8 mouse cellular contexts compared by ENCODE assay signal in the genomic region with DNA sequence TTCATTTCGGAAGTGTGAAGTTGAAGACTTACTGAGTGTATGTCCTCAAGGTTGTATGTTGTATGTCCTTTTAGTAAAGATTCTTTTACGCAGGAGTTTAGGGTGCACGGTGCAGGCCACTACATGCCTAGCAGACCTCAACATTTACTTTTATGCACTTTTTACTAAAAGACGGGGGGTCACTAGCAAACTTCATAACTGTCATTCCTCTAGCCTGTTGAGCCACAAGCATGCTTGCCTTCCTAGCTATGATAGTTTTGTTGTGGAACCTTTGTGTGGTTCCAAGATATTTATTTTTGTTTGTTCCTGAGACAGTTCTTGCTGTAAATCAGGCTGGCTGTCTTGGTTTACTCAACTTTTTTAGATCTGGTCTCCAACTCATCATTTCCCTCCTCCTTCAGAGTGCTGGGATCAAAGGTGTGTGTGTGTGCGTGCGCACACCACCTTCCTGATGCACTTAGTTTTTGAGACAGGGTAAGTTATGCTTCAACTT. TPM values are rescaled to one million over a fixed set of nuclear protein-coding genes. Genes with fewer than 3 reads are reported as not detected.
DNase-seq lines count a peak whose midpoint lies in the region; ATAC-seq and TF ChIP-seq lines count a peak whose summit lies in the region.

No protein-coding gene starts in this region.

- no peaks in the 10 kb centered on the region for H3K27me3 ChIP-seq in testis, adult 2 months (ENCODE audit: control insufficient read depth, insufficient read depth, low read length)
- no peaks in the 10 kb centered on the region for H3K27me3 ChIP-seq in forebrain, embryonic 13.5 days
- H3K27me3 ChIP-seq in limb, embryonic 10.5 days (ENCODE audit: low read depth, poor library complexity, severe bottlenecking) = no peaks in the 10 kb centered on the region
- H3K27me3 ChIP-seq in stomach, embryonic 14.5 days (ENCODE audit: control insufficient read depth, insufficient read depth, low read length) = no peaks in the 10 kb centered on the region

- H3K27ac ChIP-seq in testis, adult 2 months (ENCODE audit: control insufficient read depth, insufficient read depth, low read depth, low read length) = no peak overlapping the region; the same call in 1 of the 2 replicates
- H3K27ac ChIP-seq in forebrain, embryonic 13.5 days = no peak overlapping the region
- peak overlapping the region; percentile 98 for H3K27ac ChIP-seq in limb, embryonic 10.5 days
- peak overlapping the region; percentile 99 for H3K27ac ChIP-seq in stomach, embryonic 14.5 days (ENCODE audit: low read length)

- 1% methylated on average over 6 of the region's 6 CpGs for WGBS in forebrain, embryonic 13.5 days
- 1% methylated on average over 6 of the region's 6 CpGs for WGBS in limb, embryonic 10.5 days
- WGBS in stomach, embryonic 14.5 days = 0% methylated on average over 6 of the region's 6 CpGs

- no peak for TF ChIP-seq POLR2A in testis, adult 2 months (IDR thresholded peaks at IDR 0.05; ENCODE audit: control insufficient read depth, low read depth, low read length)

- intact Hi-C loops in left cerebral cortex, postnatal 14 days (cut with DNase I) = no loop called here

- H3K36me3 ChIP-seq in testis, adult 2 months (ENCODE audit: control insufficient read depth, insufficient read depth, low read length) = peaks cover 7% of the 10 kb centered on the region
- peaks cover 26% of the 10 kb centered on the region for H3K36me3 ChIP-seq in forebrain, embryonic 13.5 days (ENCODE audit: poor library complexity, severe bottlenecking)
- peaks cover 45% of the 10 kb centered on the region for H3K36me3 ChIP-seq in limb, embryonic 10.5 days
- peaks cover 20% of the 10 kb centered on the region for H3K36me3 ChIP-seq in stomach, embryonic 14.5 days (ENCODE audit: control insufficient read depth, insufficient read depth, low read length)

- peak overlapping the region; percentile 100 for H3K4me3 ChIP-seq in testis, adult 2 months (ENCODE audit: control insufficient read depth, low read depth, low read length)
- peak overlapping the region; percentile 73 for H3K4me3 ChIP-seq in forebrain, embryonic 13.5 days
- peak overlapping the region; percentile 83 for H3K4me3 ChIP-seq in limb, embryonic 10.5 days
- H3K4me3 ChIP-seq in stomach, embryonic 14.5 days (ENCODE audit: low read depth, low read length) = peak overlapping the region; percentile 95

- H3K9me3 ChIP-seq in forebrain, embryonic 13.5 days (replicated peaks) = no peaks in the 10 kb centered on the region
- no peaks in the 10 kb centered on the region for H3K9me3 ChIP-seq in limb, embryonic 10.5 days (replicated peaks)
- no peaks in the 10 kb centered on the region for H3K9me3 ChIP-seq in stomach, embryonic 14.5 days (ENCODE audit: control insufficient read depth, low read depth, low read length)

- ATAC-seq in forebrain, embryonic 13.5 days = no peak
- no peak for ATAC-seq in stomach, embryonic 14.5 days (ENCODE audit: insufficient number of reproducible peaks, insufficient read depth, low FRiP score, low read depth)

- no peak for TF ChIP-seq CTCF in testis, adult 2 months (IDR thresholded peaks at IDR 0.05; ENCODE audit: control insufficient read depth, insufficient read depth, insufficient replicate concordance, low read depth, low read length)

- H3K4me1 ChIP-seq in testis, adult 2 months (ENCODE audit: control insufficient read depth, insufficient read depth, low read length) = peaks cover 7% of the 10 kb centered on the region
- H3K4me1 ChIP-seq in forebrain, embryonic 13.5 days = peaks cover 43% of the 10 kb centered on the region
- H3K4me1 ChIP-seq in limb, embryonic 10.5 days = peaks cover 14% of the 10 kb centered on the region
- peaks cover 9% of the 10 kb centered on the region for H3K4me1 ChIP-seq in stomach, embryonic 14.5 days (ENCODE audit: control insufficient read depth, insufficient read depth, low read length)

- DNase-seq in testis, postnatal 10 days (ENCODE audit: low spot score) = no peak
- no peak for DNase-seq in limb, embryonic 10.5 days (ENCODE audit: low spot score)
- DNase-seq in layer of hippocampus, postnatal 14 days (ENCODE audit: low spot score in 2 of 2) = no peak
- no peak for DNase-seq in cerebellum, postnatal 14 days
- DNase-seq in left cerebral cortex, postnatal 14 days (ENCODE audit: low spot score in 2 of 2) = no peak

- peak overlapping the region; percentile 88 for H3K4me2 ChIP-seq in forebrain, embryonic 13.5 days
- peak overlapping the region; percentile 97 for H3K4me2 ChIP-seq in stomach, embryonic 14.5 days (replicated peaks; ENCODE audit: low read depth, low read length)

- peak overlapping the region; percentile 97 for H3K9ac ChIP-seq in forebrain, embryonic 13.5 days
- H3K9ac ChIP-seq in stomach, embryonic 14.5 days (replicated peaks; ENCODE audit: low read depth, low read length) = peak overlapping the region; percentile 96

RNA-seq across cellular contexts. Expression of a gene that starts 1.2 kb away (rescaled TPM):
- 75.4 and 83.4 TPM in 2 replicates for polyA plus RNA-seq in testis, adult 2 months (2012; rRNA removed)
- polyA plus RNA-seq in forebrain, embryonic 13.5 days (2015; fragmentation: Nextera tagmentation; extraction: Ambion mirVana) = 751 and 753 TPM in 2 replicates
- polyA plus RNA-seq in limb, embryonic 10.5 days (2016; fragmentation: Nextera tagmentation; extraction: Ambion mirVana) = 820 and 832 TPM in 2 replicates
- polyA plus RNA-seq in stomach, embryonic 14.5 days (2014; fragmentation: Nextera tagmentation; extraction: Ambion mirVana) = 593 and 674 TPM in 2 replicates
- 100 to 1,000 TPM; 127 to 160 TPM for total RNA-seq in layer of hippocampus, postnatal 14 days (2021)
- 100 to 1,000 TPM; 125 to 127 TPM for total RNA-seq in left cerebral cortex, postnatal 14 days (2021)

RNA-seq across cellular contexts. Expression of a gene that starts 25.8 kb away (rescaled TPM):
- 33.9 and 43.7 TPM in 2 replicates for polyA plus RNA-seq in testis, adult 2 months (2012; rRNA removed)
- polyA plus RNA-seq in forebrain, embryonic 13.5 days (2015; fragmentation: Nextera tagmentation; extraction: Ambion mirVana) = 128 and 136 TPM in 2 replicates
- 116 and 131 TPM in 2 replicates for polyA plus RNA-seq in limb, embryonic 10.5 days (2016; fragmentation: Nextera tagmentation; extraction: Ambion mirVana)
- 110 and 121 TPM in 2 replicates for polyA plus RNA-seq in stomach, embryonic 14.5 days (2014; fragmentation: Nextera tagmentation; extraction: Ambion mirVana)
- total RNA-seq in layer of hippocampus, postnatal 14 days (2021) = 10 to 100 TPM; 57.0 to 61.1 TPM
- 10 to 100 TPM; 47.5 to 49.2 TPM for total RNA-seq in left cerebral cortex, postnatal 14 days (2021)

RNA-seq across cellular contexts. Expression of a gene that starts 57.2 kb away (rescaled TPM):
- polyA plus RNA-seq in testis, adult 2 months (2012; rRNA removed) = 10.5 and 11.3 TPM in 2 replicates
- polyA plus RNA-seq in forebrain, embryonic 13.5 days (2015; fragmentation: Nextera tagmentation; extraction: Ambion mirVana) = 29.3 and 38.6 TPM in 2 replicates
- polyA plus RNA-seq in limb, embryonic 10.5 days (2016; fragmentation: Nextera tagmentation; extraction: Ambion mirVana) = 22.2 and 28.8 TPM in 2 replicates
- 62.0 and 62.6 TPM in 2 replicates for polyA plus RNA-seq in stomach, embryonic 14.5 days (2014; fragmentation: Nextera tagmentation; extraction: Ambion mirVana)
- total RNA-seq in layer of hippocampus, postnatal 14 days (2021) = 10 to 100 TPM; 24.9 to 26.0 TPM
- total RNA-seq in left cerebral cortex, postnatal 14 days (2021) = 10 to 100 TPM; 25.7 to 35.7 TPM

Comparison
In these comparisons a context has a peak if more than half of its experiments do, and no peak if none do; other contexts are left out.
1. H3K27ac ChIP-seq: peak in limb, embryonic 10.5 days (single experiment) and stomach, embryonic 14.5 days (single experiment); none in testis, adult 2 months (single experiment) and forebrain, embryonic 13.5 days (single experiment).
2. Peak in every context shown above with its lines, with median percentiles within 50 percentile points of each other: H3K4me3 ChIP-seq.